Mouse (Mus musculus) C2C12 (cell line): ENCODE results near the gene Eif5a.

ENCODE experiments used
- CEBPB ChIP-seq: IDR thresholded peaks from one replicate; pipeline ENCODE4 v1.6.1; 2011; ENCODE audit warnings: low read depth, mild to moderate bottlenecking, control low read depth, moderate library complexity
- CTCF ChIP-seq: IDR thresholded peaks from one replicate; pipeline ENCODE4 v1.5.1; 2011; ENCODE audit not compliant: control insufficient read depth, insufficient read depth, insufficient read length
- FOSL1 ChIP-seq: IDR thresholded peaks from one replicate; pipeline ENCODE4 v1.8.0; 2011; ENCODE audit warnings: mild to moderate bottlenecking, low read length; ENCODE audit not compliant: poor library complexity, insufficient read depth, severe bottlenecking
- MAX ChIP-seq: IDR thresholded peaks from one replicate; pipeline ENCODE4 v1.6.1; 2011; ENCODE audit warnings: mild to moderate bottlenecking, control low read depth
- MYOD1 ChIP-seq: IDR thresholded peaks from one replicate; pipeline ENCODE4 v1.6.1; 2011; ENCODE audit warnings: low read depth; ENCODE audit not compliant: control insufficient read depth, insufficient read length
- MYOG ChIP-seq: IDR thresholded peaks from one replicate; pipeline ENCODE4 v1.6.1; 2011; ENCODE audit not compliant: control insufficient read depth, insufficient read length; ENCODE audit errors: extremely low read depth
- USF1 ChIP-seq: IDR thresholded peaks from one replicate; pipeline ENCODE4 v1.6.1; 2011; ENCODE audit warnings: low read depth, mild to moderate bottlenecking, control low read depth, moderate library complexity

DNA sequence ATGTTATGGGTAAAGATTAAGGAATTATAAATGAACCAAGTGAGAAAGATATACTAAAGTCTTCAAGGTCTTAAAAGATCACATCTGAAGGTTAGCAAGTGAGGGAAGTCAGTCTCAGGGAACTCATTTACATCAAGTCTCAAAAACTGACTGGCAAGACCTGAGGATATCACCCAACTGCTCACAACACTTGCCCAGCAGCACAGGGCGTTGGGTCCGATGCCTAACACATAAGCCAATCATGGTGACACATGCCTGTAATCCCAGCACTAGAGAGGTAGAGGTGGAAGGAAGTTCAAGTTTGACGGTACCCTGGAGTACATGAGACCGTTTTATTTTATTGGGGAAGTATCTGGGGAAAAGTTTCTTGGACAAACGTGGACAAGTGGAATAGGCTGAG lies 3.6 kb downstream of the Eif5a start:
- TF ChIP-seq CTCF (no peak), MAX (no peak), USF1 (no peak), MYOG (no peak), FOSL1 (no peak), MYOD1 (no peak), CEBPB (no peak)
